Mouse (Mus musculus) embryo, embryonic 11.5 days (tissue): ENCODE results near the gene Csf3r.
"Not testable (repeated sequence)": the region's sequence is repeated elsewhere in the genome, so short reads cannot be mapped to it uniquely, and the experiment has no call there.

Experiments used
- DNase-seq: peaks from one replicate; pipeline ENCODE4 v3.0.0-alpha.2; 2012; ENCODE audit warnings: low read depth, low spot score

The Csf3r gene

DNA sequence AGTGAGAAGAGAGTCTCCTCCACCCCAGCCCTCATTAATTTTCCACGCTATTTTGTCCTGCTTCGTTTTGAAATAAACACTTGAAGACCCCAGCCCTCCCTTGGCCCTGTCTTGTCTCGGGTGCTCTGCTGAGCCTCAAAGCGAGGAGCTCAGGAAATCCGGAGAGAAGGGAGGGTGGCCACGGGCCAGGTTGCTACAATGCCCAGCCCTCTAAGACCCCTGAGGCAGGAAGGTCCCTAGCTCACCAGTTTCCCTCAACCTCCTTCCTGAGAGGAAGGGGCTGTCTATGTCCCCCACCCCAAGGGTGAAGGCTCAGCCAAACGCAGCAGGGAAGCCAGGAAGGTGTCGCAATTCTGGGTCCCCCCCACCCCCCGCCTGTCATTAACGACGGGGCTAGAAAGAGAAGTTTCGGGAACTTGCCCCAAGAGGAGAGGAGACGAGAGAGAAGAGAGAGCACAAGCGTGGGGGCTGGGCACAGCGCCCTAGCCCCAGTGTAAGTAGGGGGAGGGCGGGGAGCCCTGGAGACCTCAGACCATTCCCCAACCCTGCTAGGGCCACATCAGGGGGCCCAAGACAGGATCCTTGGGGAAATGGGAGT, at the start of gene Csf3r:
Csf3r (plus strand) TSS at position 248 of the 598 bp plus-strand sequence.
- no peak for DNase-seq

DNA sequence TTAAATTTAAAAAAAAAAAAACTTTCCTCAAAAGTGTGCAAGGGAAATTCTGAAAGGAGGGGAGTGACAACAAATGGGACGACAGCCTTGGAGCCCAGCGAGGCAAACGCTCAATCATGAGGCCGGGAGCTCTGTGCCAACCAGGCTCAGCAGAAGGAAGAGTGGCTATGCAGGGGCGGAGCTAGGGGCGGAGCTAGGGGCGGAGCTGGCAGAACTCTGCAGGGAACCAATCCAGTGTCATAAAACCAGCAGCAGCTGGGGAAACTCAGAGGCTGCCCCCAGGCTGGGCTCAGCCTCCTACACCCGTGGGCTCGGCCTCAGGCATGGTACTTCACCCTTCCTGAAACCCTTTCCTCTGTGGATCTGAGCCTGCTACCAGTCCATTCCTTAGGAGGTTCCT, 46.6 kb upstream of the Csf3r start:
- DNase-seq: no peak

GRCm38 (mm10) chr4:125983279-125983678, 41.1 kb upstream of the Csf3r start:
- DNase-seq: no peak

- not testable (repeated sequence) for DNase-seq
Observed at GRCm38 (mm10) chr4:125985703-125986102, 38.6 kb upstream of the Csf3r start.

- no peak for DNase-seq
Observed at GRCm38 (mm10) chr4:125987071-125987470, 37.3 kb upstream of the Csf3r start.

DNA sequence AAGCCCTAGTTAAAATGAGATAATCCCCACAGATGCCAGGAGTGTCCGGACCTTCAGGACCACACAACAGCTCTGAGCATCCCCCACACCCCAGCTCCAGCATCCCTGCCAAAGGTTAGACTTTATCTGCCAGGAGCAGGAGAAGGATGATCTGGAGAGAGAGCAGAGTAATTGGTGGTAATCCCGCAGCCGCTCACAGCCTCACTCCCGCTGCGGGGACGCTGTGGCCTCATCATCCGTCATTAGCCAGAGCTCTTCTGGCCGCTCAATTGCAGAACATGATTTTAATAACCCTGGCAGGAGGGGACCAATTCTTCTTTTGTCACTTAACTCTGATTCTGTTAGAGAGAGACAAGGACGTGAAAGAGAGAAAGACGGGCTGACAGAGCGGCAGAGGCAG, 35.3 kb upstream of the Csf3r start:
- DNase-seq: no peak

- DNase-seq: peak; percentile 63
Observed at GRCm38 (mm10) chr4:125990143-125990542, 34.2 kb upstream of the Csf3r start.

- no peak for DNase-seq
Observed at GRCm38 (mm10) chr4:125992206-125992605, 32.1 kb upstream of the Csf3r start.

DNA sequence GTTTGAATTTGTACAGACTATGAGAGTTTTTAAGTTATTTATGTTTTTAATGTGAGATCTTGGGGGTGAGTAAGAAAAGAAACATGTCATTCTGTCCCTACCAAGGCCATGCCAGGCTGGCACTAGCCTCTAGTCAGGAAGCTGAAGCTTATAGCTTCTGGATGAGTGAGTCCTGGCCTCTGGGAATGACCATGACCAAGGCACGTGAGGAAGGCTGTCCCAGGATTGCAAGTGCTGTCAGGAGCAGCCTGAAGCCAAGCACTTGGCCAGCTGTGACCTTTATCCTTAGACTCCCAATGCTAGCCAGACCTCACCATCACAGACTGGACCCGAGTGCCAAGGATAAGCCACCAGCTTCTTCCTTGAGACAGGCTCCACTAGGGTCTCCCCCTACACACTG, 31.4 kb upstream of the Csf3r start:
- no peak for DNase-seq

DNA sequence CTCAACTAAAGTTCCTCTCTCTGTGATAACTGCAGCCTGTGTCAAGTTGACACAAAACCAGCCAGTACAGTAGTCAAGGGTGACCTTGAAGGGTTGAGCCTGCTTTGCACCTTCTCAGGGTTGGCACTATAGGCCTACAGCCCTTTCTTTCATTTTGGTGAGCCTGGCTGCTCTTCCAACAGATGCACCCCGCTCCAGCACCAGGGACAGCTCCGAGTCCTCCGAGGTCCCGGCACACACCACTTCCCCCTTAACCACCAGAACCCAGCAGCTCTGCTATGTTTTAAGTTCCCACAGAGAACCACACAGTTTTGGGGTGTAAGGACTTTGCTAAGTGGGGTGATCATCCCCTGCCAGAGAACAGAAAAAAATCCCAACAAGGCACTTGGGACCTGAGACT, 27.8 kb upstream of the Csf3r start:
- DNase-seq: peak; percentile 44

DNA sequence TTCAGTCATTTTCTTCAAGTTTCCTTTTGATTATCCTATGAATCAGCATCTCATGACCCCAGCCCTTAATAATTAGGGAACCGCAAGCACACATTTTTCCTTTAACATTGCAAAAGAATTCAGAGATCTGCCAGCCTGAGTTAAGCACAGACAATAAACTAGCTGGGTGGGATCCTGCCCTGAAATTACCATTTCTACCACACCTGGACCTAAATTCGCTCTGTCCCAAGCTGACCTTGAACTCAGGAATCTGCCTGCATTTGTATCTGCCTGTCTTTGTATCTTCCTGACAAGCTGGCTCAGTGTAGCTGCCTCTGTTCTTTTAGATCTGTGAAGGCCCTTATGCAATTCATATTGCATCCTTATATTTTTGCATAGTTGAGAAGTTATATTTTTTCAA, 26.5 kb upstream of the Csf3r start:
- DNase-seq: no peak

GRCm38 (mm10) chr4:126001311-126002199, 22.8 kb upstream of the Csf3r start:
- DNase-seq: no peak

GRCm38 (mm10) chr4:126017676-126018332, 6.5 kb upstream of the Csf3r start:
- DNase-seq: no peak

DNA sequence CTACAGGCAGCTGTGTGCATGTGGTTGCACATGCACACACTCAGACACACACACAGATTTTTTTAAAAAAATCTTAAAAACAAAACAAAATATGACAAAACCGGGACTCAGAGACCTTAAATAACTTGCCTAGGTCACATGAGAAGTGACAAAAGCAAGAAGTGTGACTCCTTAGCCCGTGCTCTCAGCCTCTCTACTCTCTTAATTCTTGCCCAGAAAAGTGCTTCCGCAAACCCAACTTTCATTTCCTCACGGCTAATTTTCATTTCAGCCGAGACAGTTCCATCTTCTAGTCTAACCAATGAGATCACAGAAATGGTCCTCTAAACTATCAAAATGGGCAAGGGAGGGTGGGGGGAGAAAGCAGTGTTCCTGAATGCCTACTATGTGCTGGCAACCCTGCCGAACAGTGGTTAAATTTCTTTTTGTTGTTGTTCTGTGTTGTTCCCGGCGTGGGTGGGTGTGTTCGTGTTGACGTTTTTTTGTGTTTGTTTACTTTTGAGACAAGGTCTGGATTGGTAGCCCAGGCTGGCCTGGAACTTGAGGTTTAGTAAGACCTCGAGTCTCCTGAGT, 5.3 kb upstream of the Csf3r start:
- DNase-seq: no peak

DNA sequence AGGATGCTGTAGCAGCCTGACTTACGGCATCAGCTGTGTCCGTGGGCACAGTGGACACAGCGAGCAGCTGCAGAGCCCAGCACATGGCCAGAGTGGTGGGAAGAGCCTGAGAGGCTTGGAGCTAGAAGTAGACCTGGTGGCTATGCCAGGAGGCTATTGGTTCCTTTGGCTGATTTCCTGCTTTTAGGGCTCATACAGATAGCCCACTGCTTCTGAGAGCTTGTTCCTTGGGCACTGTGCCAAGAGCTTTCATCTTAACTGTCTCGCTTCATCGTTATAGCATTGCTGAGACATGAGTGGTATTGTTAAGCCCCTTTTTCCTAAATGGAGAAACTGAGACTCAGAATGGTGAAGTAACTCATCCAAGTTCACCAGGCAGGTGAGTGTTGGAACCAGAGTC, 1.5 kb downstream of the Csf3r start:
- no peak for DNase-seq

DNA sequence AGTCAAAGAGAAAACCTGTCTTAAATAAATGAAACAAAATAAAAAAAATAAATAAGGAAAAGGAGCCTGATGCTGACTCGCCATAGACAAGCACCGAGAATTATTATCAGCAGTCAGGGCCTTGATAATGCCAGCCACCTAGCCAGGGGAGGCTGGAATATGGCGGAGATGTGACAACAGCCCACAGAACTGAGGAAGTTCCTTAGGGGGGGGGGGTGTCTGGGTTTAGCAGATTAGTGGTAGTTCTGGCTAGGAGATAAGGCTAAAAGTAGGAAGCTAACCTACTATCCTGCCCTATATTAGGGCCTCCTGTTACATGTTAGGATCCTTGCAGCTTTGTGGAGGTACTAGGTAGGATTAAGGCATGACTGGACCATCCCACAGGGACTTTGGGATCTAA, 3.6 kb downstream of the Csf3r start:
- no peak for DNase-seq

- DNase-seq: no peak
Observed at GRCm38 (mm10) chr4:126029042-126029441, 4.7 kb downstream of the Csf3r start.

DNA sequence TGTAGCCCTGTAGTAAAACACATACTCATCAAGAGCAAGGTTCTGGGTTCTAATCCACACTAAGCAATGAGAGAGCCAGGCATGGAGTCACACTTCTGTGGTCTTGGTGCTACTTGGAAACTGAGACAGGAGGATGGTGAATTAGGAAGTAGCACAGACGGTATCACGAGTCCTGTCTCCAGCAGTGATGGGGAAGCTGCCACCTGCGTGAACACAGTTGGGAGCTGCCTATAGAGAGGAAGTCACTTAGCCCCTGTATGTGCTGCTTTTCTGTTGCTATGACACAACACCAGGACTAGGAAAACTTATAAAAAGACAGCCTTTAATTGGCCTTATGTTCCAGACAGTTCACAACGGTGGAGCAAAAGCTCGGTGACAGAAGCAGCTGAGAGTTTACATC, 6.4 kb downstream of the Csf3r start:
- no peak for DNase-seq

- DNase-seq: no peak
Observed at GRCm38 (mm10) chr4:126035413-126035812, 11.1 kb downstream of the Csf3r start.

GRCm38 (mm10) chr4:126046851-126047585, 22.7 kb downstream of the Csf3r start, which contains the start of gene Mrps15:
Gene Mrps15 (plus strand): TSS chr4:126046925.
- peak; percentile 80 for DNase-seq

DNA sequence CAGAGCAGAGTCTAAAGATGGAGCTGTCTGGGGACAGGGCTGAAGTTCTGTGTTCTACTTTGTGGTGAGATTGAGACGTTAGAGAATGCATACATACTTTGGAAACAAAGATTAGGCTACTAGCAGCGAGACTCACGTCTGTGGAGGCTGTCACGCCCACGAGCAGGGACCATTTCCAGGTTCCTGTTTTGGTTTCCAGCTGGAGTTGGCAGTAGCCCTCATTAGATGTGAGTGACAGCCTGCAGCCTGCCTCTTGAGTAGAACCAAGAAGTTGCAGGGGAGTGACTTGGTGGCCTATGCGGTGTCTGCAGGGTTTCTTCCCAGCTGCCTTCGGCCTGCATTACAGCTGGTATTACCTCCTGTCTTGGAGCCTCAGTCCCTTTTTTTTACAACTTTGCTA, 27.3 kb downstream of the Csf3r start:
- DNase-seq: no peak
